Mouse (Mus musculus) Muller cell, postnatal 12 days (primary cell): ENCODE results near the gene Evi2a.
A peak's percentile ranks its signal among the peaks of the same experiment; 100 is the strongest.

Experiments used
- DNase-seq: peaks from one replicate; pipeline ENCODE4 v3.0.0-alpha.2; 2015; ENCODE audit errors: inconsistent ontology term

The Evi2a gene

DNA sequence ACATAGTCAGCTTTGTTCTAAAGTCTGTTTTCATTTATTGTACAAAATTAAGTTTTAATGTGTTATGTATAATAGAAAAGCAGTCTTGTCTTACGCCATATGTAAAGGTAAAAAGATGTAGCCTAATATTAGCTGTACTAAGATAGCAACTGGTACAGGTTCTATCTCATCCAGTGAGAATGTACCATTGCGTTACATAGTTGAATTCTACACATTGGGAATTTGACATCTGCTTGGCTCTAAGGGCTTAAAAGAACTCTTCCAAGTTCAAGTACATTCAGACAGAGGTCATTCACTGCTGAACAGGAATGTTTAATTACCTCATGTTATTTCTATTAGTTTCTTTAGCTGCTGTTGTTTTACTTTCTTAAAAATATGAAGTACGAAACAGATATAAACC lies 3.9 kb downstream of the Evi2a start:
- no peak for DNase-seq

DNA sequence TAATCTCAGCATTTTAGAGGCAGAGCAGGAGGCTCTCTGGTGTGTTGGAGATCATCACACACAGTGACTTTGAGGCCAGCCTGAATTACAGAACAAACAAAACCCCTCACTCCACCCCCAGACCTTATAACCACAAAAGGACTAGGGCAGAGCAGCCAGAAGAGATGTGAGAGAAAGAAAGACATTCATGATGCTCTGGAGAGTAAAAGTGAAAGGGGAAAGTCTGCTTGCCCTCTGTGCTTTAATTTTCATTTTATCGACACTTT lies 6.2 kb downstream of the Evi2a start:
- DNase-seq, result no peak

DNA sequence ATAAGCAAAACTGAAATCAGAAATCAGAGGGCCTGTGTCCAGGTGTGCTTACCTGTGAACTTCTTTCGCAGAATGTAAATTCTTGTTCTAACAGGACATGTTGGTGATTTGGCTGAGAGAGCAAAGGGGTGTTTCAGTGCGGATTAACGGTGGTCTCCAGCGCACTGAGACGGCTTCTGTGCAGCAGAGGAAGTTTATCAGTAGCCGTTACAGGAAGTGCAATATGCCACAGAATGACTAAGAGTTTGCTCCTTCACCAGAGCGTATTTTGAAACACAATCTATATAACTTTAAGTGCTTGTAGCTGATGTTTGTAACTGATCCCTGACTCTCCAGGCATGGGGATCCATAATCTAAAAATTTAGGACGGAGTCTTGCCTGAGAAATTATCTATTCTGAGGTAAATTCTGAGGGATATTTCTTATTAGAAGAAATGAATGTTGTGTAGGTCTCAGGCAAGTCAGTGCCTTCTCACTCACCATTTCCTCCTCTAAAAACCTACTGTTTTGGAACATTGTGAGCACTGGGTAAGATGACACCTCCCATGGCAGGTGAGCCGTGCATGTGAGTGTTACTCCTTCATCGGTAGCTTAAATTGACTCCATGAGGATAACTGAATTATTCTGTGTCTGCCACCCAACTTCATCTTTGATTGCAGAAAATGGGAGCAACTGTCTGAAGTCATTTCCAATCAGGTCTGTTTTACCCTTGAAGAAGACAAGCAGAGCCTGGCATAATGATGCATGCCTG lies 6.7 kb downstream of the Evi2a start, which contains the start of gene Evi2b:
Evi2b (minus strand) TSS at position 203 of the 750 bp plus-strand sequence.
- DNase-seq, result no peak

DNA sequence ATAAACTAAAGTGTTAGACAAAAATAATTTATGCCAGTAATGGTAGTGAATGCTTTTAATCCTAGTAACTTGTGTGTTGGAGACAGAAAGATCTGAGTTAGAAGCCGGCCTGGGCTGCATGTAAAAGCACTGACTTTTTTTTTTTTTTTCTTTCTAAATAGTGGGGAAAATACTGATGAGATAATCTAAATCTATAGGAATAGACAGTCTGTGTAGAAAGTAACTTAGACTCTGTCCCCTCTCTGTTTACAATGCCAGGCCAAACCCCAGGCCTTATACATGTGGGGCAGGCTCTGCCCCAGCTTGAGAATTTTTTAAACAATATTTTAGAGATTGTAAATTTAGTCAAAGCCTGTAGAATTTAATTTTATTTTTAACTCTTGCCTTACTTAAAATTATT lies 7.5 kb downstream of the Evi2a start:
- no peak for DNase-seq

DNA sequence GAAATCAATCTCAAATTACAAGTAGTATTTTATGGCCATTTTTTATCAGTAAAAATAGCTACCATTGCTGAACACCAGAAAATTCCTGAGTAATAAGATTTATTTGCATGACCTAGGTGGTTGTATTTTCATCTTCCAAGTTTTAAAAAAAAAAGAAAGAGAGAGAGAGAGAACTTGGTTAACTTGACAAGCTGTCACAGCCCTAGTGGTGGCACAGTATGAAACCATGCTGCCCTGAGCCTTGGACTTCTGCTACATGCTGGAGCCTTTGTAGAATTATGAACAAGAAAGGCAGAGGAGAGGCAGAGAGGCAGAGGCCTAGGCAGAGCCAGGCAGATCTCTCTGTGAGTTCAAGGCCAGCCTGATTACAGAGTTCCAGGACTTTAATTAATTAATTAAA lies 8.5 kb downstream of the Evi2a start:
- DNase-seq, result no peak

DNA sequence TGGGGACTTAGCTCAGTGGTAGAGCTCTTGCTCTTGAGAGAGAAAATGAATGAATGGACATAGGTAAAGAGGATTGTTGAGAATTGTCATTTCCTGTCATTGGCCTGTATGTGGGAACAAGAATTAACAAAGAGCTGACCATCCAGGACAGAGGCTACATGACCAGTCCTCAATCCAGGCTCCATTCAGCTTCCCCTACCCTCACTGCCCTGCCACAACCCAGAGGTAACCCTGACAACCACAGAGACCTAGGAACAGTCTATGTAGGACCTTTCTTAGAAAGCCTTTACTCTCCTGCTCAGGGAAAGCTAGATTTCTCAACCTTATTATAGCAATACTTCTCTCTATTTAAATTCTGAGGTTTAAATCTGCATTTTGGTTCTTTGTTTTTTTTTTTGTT lies 9.6 kb downstream of the Evi2a start:
- DNase-seq, result no peak

DNA sequence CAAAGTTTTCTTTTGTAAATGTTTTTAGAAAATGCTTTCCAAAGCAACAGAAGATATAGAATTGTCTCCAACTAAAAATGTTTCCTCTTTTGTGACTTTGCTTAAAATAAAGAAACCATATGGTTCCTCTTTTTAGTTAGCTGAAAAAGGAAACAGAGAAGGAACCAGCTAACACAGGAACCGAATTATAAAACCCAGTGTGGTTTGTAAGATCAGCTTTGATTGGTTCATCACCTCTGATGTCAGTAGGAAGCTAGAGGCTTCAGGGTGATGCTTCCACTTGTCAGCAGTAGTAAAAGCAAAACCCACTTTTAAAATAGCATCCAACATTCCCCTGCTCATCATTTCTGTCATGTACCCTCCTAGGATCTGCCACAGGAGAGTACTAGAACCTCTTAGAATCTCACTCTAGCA lies 10.5 kb downstream of the Evi2a start:
- DNase-seq, result peak; percentile 37

DNA sequence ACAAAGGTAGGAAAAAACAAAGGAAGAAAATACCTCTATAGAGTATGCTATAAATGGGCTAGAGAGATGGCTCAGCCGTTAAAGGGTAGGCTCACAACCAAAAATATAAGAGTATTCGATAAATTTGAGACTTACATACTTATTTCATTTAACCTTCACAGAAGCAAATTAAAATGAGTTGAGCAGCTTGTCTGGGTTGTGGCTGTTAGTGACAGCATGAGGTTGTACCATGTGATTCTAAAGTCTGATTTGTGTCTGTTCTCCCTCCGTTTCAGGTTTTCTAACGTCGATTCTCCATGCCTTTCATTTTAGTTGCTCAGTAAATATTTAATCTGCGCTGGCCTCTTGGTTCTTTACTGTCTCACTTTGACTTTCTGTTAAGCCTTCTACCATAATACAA lies 11.1 kb downstream of the Evi2a start:
- DNase-seq, result no peak

DNA sequence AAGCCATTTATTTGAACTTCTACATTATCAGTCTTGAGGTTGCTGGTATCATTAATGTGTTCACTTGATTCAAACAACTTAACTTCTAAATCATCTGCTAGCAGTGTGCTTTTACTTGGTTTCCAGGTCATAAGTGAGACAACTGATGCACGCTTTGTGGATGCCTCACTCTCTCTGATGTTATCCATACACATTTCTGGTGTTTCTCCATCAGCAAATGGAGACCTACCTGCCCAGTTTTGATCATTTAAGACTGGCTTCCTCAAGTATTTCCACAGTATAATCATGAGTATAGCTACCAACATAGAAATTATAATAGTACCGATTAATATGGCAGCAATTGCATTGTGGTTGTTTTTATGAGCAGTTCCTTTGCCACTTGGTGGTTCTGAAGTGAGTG lies 14.6 kb downstream of the Evi2a start:
- no peak for DNase-seq

DNA sequence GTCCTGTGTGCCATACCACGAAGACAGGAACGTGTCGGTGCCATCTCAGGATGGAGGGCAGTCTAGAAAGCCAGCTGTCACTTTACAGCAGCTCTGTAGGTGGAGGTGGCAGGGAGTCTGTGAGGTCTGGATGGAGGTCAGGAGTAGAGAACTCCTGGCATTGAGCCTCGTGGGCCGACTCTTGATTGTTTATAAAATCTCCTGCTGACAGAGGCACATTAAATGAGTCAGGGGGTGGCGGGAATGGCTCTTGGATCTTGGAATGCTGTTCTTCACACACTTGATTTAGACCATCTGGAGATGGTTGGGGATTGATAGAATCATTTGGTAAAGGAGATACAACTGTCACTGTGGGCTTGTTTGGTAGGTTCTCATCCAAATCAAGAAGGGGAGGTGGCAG lies 15.1 kb downstream of the Evi2a start:
- no peak for DNase-seq

DNA sequence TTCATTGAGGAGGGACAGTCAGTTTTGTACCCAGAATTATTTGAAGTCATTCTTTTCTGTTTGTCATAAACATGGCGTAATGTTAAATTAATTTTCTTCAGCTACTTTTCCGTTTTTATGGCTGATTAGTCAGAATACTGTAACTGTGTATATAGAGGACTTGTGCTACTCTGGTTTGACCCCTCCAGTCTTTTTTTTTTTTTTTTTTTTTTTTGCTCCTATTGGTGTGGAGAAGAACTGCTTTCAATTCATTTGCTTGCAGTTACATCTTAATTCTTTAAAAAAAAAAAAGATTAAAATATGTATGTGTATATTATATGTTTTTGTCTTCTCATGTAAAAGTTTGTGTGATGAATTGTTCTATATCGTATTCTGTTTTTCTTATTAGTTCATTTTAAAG lies 18.4 kb downstream of the Evi2a start:
- no peak for DNase-seq

DNA sequence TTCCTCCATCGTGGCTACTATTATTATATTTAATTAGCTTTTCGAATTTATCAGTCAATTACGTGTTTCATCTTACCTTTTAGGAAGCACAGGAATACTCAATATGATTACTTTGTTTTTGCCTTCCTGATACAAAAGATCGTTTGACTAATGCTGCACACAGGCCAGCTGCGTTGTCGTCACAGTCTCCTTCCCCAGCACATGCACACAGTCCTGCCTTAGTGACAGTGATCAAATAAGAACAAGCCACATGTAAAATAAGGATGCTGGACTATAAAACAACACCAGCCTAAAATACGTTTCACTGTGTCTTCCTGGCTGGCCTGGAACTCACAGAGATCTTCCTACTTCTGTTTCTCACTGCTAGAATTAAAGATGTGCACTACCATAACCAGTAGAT lies 25.9 kb downstream of the Evi2a start:
- DNase-seq, result no peak

DNA sequence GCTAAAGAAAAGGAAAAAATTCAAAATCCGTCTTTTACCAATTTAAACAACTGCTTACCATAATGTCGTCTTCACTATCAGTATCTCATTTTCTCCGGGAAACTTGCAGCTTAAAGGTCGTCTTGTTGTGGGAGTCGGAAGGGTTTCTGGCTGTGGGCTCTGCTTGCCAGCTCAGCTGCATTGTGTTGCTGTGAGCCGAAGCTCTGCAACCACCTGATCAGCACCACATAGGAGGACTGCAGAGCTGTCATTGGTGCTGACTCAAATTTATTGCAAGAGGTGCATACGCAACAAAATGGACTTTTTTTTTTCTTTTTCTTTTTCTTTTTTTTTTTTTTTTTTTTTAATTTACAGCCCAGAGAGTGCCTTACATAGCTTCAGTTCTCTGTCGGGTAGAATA lies 26.6 kb downstream of the Evi2a start, which contains the start of gene Omg:
Omg (minus strand) TSS at position 240 of the 400 bp plus-strand sequence.
- DNase-seq, result no peak

DNA sequence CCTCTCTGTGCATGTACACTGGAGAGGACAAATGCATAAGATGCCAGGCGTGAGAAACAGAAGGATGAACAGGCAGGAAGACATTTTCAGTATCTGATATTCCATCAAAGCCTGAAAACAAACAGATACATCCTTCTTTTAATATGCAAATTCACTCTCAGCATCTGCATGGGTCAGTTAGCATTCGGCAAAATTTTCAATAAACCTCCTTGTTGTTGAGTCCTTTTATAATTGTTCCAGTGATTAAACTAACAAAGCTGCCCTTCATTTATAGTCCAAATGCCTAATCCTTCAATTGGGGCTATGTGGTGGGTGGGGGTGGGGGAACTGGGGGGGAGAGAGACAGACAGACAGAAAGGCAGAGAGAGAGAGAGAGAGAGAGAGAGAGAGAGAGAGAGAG lies 27.5 kb downstream of the Evi2a start:
- DNase-seq, result peak; percentile 42

DNA sequence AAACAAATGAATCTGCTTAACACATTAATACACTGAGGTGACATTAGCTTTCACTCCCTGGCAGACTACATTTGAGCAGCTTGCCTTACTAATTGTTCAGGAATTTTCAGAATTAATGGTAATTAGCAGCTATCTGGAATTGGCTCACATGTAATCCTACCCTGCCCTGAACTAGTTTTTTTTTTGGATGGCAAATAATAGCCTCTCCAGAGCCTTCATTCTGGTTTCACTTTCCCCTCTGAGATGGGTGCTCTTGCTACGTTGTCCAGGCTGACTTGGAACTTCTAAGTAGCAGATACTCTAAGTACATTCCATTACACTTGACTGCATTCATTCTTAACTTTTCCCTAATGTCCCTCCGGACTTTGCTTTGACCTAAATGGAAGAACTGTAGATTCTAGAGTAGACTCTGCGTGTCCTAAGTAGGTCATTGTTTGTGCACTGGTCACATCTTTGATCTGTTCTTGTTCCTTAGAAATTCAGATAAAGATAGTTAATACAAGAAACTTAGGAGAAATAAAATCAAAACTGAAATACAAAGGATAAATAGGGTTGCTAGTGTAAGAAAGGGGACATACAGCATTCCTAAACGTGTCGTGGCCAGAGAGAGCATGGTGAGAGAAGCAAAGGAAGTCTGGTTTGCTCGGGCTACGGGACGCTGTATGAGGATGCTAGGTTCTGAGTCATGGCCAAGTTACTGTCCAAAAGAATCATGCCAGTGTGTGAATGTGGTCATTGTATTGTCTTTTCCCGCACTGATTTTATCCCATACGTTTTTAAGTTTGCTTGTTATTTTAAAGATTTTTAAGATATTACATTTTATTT lies 35.2 kb downstream of the Evi2a start:
- DNase-seq, result peak; percentile 93

DNA sequence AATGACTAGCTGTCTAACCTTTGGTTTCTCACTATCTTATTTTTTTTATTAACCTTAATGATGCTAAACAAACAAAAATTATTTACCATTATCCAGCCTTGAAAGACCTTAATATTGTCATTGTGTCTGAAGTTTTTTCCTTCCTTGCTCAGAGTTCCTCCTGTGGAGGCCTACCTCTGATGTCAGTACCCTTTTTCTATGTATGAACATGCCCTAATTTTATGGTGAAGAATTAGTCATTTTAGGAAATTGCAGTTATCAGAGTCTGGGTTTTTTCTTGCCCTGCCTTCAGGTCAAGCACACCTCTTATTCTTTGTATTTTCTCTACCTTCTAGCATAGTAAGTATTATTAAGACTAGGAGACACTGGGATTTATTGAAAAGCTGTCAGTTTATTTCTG lies 45.7 kb downstream of the Evi2a start:
- no peak for DNase-seq

DNA sequence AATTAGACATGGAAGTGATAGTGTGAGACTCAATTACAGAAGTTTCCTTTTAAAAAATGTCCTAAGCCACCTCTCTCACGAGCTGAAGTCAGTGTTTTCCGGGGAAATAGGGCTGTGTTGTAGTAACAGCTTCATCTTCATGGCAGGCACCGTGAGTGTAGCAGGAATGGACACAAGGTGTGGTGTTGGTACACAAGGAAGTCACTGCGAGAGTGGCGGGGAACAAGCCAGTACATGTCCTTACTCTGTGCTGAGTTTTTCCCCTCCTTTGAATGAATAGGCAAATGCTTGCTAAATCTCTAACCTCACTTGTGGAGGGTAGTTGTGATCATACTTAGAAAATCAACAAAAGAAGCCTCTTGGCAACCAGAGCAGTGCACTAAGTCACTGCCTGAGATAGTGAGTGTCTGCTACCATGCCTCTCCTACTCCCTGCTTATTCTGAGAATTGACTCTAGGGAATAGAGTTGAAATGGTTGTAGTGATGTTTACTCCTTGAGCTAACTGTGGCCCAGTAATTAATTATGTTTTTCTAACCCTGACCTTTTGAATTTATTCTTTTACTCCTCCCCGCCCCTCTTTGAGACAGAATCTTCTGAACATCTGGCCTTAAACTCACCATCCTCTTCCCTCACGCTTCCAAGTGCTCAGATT lies 46.4 kb downstream of the Evi2a start:
- DNase-seq, result no peak

DNA sequence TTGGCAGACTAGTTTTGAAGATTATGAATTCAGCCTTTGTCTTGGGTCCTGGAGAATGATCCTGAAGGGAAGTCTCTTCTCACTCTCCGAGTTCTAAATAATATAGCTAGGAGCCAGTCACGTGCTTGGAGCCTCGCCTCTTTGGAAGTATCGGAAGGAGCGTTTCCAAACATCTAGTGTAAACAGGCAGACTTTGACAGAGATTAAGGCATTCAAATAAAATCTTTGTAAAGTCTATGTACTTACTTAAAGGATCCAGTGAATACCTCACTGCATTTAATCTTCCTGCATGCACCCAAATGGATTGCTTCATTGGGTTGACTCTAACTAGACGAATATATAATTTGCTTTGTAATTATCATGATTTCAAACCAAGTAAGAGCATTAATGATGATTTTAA lies 47.0 kb downstream of the Evi2a start:
- DNase-seq, result no peak
